Mouse (Mus musculus): ENCODE measurements around the gene Rnls. TPM values are rescaled to one million over a fixed set of nuclear protein-coding genes. Genes with fewer than 3 reads are reported as not detected.

Gene Rnls
- polyA plus RNA-seq, 1 experiment from 2014 or later: 8.9 TPM

GRCm38 (mm10) chr19:33259164-33259563 lies 132.9 kb downstream of the Rnls start:
- H3K9ac ChIP-seq: no peak overlapping the region
- no peak overlapping the region for H3K27ac ChIP-seq (replicated peaks)
- H3K36me3 ChIP-seq: no peaks in the 10 kb centered on the region
- no peak overlapping the region for H3K4me3 ChIP-seq
- WGBS: 73% methylated on average over 1 of the region's 1 CpGs
- no peaks in the 10 kb centered on the region for H3K27me3 ChIP-seq (replicated peaks)
- no peaks in the 10 kb centered on the region for H3K9me3 ChIP-seq
- no peaks in the 10 kb centered on the region for H3K4me1 ChIP-seq
- H3K4me2 ChIP-seq: no peak overlapping the region
- no peak for ATAC-seq (ENCODE audit: extremely low read depth, insufficient number of reproducible peaks, low FRiP score, low TSS enrichment)

- no peak for ATAC-seq (ENCODE audit: extremely low read depth, insufficient number of reproducible peaks, low FRiP score, low TSS enrichment)
- no peaks in the 10 kb centered on the region for H3K36me3 ChIP-seq
- H3K9ac ChIP-seq: no peak overlapping the region
- no peak overlapping the region for H3K4me3 ChIP-seq
- no peak overlapping the region for H3K27ac ChIP-seq (replicated peaks)
- WGBS: 41% methylated on average over 5 of the region's 5 CpGs
- H3K27me3 ChIP-seq (replicated peaks): no peaks in the 10 kb centered on the region
- H3K4me1 ChIP-seq: 0 out of 2 replicates have a peak, but pooled peaks cover 4% of the 10 kb centered on the region
- H3K9me3 ChIP-seq: no peaks in the 10 kb centered on the region
- H3K4me2 ChIP-seq: no peak overlapping the region
Measured at GRCm38 (mm10) chr19:33253893-33254292, 138.2 kb downstream of the Rnls start.

GRCm38 (mm10) chr19:33252226-33252625 lies 139.9 kb downstream of the Rnls start:
- H3K9ac ChIP-seq: no peak overlapping the region
- H3K27me3 ChIP-seq (replicated peaks): no peaks in the 10 kb centered on the region
- no peak overlapping the region for H3K4me2 ChIP-seq
- no peaks in the 10 kb centered on the region for H3K9me3 ChIP-seq
- H3K36me3 ChIP-seq: no peaks in the 10 kb centered on the region
- WGBS: 68% methylated on average over 5 of the region's 5 CpGs
- no peak for ATAC-seq (ENCODE audit: extremely low read depth, insufficient number of reproducible peaks, low FRiP score, low TSS enrichment)
- 0 out of 2 replicates have a peak, but pooled peaks cover 4% of the 10 kb centered on the region for H3K4me1 ChIP-seq
- H3K27ac ChIP-seq (replicated peaks): no peak overlapping the region
- no peak overlapping the region for H3K4me3 ChIP-seq

- ATAC-seq (ENCODE audit: extremely low read depth, insufficient number of reproducible peaks, low FRiP score, low TSS enrichment): no peak
- Histone ChIP-seq H3K27ac (replicated peaks) (no peak overlapping the region), H3K4me3 (no peak overlapping the region), H3K9me3 (no peaks in the 10 kb centered on the region), H3K27me3 (replicated peaks) (no peaks in the 10 kb centered on the region), H3K4me2 (no peak overlapping the region), H3K9ac (no peak overlapping the region), H3K4me1 (no peaks in the 10 kb centered on the region), H3K36me3 (no peaks in the 10 kb centered on the region)
- WGBS: 65% methylated on average over 2 of the region's 2 CpGs
Measured at GRCm38 (mm10) chr19:33244196-33244595, 147.9 kb downstream of the Rnls start.

- 64% methylated on average over 2 of the region's 2 CpGs for WGBS
- Histone ChIP-seq H3K4me1 (no peaks in the 10 kb centered on the region), H3K9me3 (no peaks in the 10 kb centered on the region), H3K27me3 (replicated peaks) (no peaks in the 10 kb centered on the region), H3K9ac (no peak overlapping the region), H3K4me2 (no peak overlapping the region), H3K36me3 (no peaks in the 10 kb centered on the region), H3K27ac (replicated peaks) (no peak overlapping the region), H3K4me3 (no peak overlapping the region)
- no peak for ATAC-seq (ENCODE audit: extremely low read depth, insufficient number of reproducible peaks, low FRiP score, low TSS enrichment)
Measured at GRCm38 (mm10) chr19:33240386-33240785, 151.7 kb downstream of the Rnls start.

- Histone ChIP-seq H3K4me1 (no peaks in the 10 kb centered on the region), H3K4me2 (no peak overlapping the region), H3K9me3 (no peaks in the 10 kb centered on the region), H3K27ac (replicated peaks) (no peak overlapping the region), H3K27me3 (replicated peaks) (no peaks in the 10 kb centered on the region), H3K9ac (no peak overlapping the region), H3K4me3 (no peak overlapping the region), H3K36me3 (no peaks in the 10 kb centered on the region)
- no peak for ATAC-seq (ENCODE audit: extremely low read depth, insufficient number of reproducible peaks, low FRiP score, low TSS enrichment)
- WGBS: 74% methylated on average over 3 of the region's 3 CpGs
Measured at GRCm38 (mm10) chr19:33232902-33233301, 159.2 kb downstream of the Rnls start.

GRCm38 (mm10) chr19:33231303-33231702 lies 160.8 kb downstream of the Rnls start:
- Histone ChIP-seq H3K36me3 (no peaks in the 10 kb centered on the region), H3K4me3 (no peak overlapping the region), H3K9me3 (no peaks in the 10 kb centered on the region), H3K27me3 (replicated peaks) (no peaks in the 10 kb centered on the region), H3K9ac (no peak overlapping the region), H3K4me1 (no peaks in the 10 kb centered on the region), H3K4me2 (no peak overlapping the region), H3K27ac (replicated peaks) (no peak overlapping the region)
- no peak for ATAC-seq (ENCODE audit: extremely low read depth, insufficient number of reproducible peaks, low FRiP score, low TSS enrichment)
- 53% methylated on average over 6 of the region's 6 CpGs for WGBS

- Histone ChIP-seq H3K27me3 (replicated peaks) (no peaks in the 10 kb centered on the region), H3K27ac (replicated peaks) (no peak overlapping the region), H3K36me3 (no peaks in the 10 kb centered on the region), H3K4me3 (no peak overlapping the region), H3K4me1 (peaks cover 10% of the 10 kb centered on the region; the same call in 1 of the 2 replicates), H3K4me2 (no peak overlapping the region), H3K9me3 (no peaks in the 10 kb centered on the region), H3K9ac (no peak overlapping the region)
- 10% methylated on average over 3 of the region's 3 CpGs for WGBS
- ATAC-seq (ENCODE audit: extremely low read depth, insufficient number of reproducible peaks, low FRiP score, low TSS enrichment): no peak
Measured at GRCm38 (mm10) chr19:33227004-33227403, 165.1 kb downstream of the Rnls start.

GRCm38 (mm10) chr19:33225858-33226705 lies 166.0 kb downstream of the Rnls start:
- no peak overlapping the region for H3K9ac ChIP-seq
- H3K4me2 ChIP-seq: no peak overlapping the region
- no peaks in the 10 kb centered on the region for H3K36me3 ChIP-seq
- no peak overlapping the region for H3K4me3 ChIP-seq
- 58% methylated on average over 5 of the region's 5 CpGs for WGBS
- H3K4me1 ChIP-seq: peaks cover 10% of the 10 kb centered on the region; the same call in 1 of the 2 replicates
- ATAC-seq (ENCODE audit: extremely low read depth, insufficient number of reproducible peaks, low FRiP score, low TSS enrichment): no peak
- H3K27ac ChIP-seq (replicated peaks): no peak overlapping the region
- H3K27me3 ChIP-seq (replicated peaks): no peaks in the 10 kb centered on the region
- H3K9me3 ChIP-seq: no peaks in the 10 kb centered on the region

- H3K4me2 ChIP-seq: no peak overlapping the region
- H3K27ac ChIP-seq (replicated peaks): no peak overlapping the region
- 85% methylated on average over 9 of the region's 9 CpGs for WGBS
- peaks cover 10% of the 10 kb centered on the region; the same call in 1 of the 2 replicates for H3K4me1 ChIP-seq
- H3K9me3 ChIP-seq: no peaks in the 10 kb centered on the region
- H3K36me3 ChIP-seq: no peaks in the 10 kb centered on the region
- H3K27me3 ChIP-seq (replicated peaks): no peaks in the 10 kb centered on the region
- H3K4me3 ChIP-seq: no peak overlapping the region
- H3K9ac ChIP-seq: no peak overlapping the region
- ATAC-seq (ENCODE audit: extremely low read depth, insufficient number of reproducible peaks, low FRiP score, low TSS enrichment): no peak
Measured at GRCm38 (mm10) chr19:33225002-33225376, 167.1 kb downstream of the Rnls start.

GRCm38 (mm10) chr19:33224181-33225001 lies 167.7 kb downstream of the Rnls start:
- Histone ChIP-seq H3K4me1 (peaks cover 10% of the 10 kb centered on the region; the same call in 1 of the 2 replicates), H3K27ac (replicated peaks) (no peak overlapping the region), H3K4me2 (no peak overlapping the region; the same call in 1 of the 2 replicates), H3K27me3 (replicated peaks) (no peaks in the 10 kb centered on the region), H3K9me3 (no peaks in the 10 kb centered on the region), H3K4me3 (no peak overlapping the region), H3K36me3 (no peaks in the 10 kb centered on the region), H3K9ac (no peak overlapping the region)
- WGBS: 46% methylated on average over 8 of the region's 8 CpGs
- ATAC-seq (ENCODE audit: extremely low read depth, insufficient number of reproducible peaks, low FRiP score, low TSS enrichment): no peak
